Mouse (Mus musculus) ovary, adult 2 months (tissue): ENCODE results near the gene Ctla2b. TPM values are rescaled to one million over a fixed set of nuclear protein-coding genes. Genes with fewer than 3 reads are reported as not detected.

Experiments used
- polyA plus RNA-seq: library from polyadenylated mRNA; depleted of rRNA; stranded (reverse); fragments of >200 nt; gene quantifications from 2 replicates; pipeline ENCODE4 v1.2.3, GENCODE M21; 2012; rRNA removed

Gene Ctla2b
- polyA plus RNA-seq = 0.76 and 1.4 TPM in 2 replicates

DNA sequence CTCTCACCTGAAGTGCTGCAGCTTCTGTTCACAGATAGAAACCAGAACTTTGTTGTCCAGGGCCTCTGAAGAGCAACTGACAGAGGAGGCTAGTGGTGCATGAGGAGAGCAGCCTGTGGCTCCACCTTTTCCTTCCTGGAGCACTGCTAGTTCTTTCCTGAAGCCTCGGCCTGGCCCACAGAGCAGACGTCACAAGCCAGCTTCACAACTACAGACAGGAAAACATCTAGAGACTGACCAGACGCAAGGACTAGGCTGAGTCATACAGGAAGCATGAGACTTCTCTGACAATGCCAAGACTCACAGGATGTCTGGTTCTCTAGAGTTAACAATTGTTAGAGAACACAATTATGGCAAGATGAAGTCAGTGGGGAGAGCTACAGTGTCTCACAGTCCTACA is at the start of gene Ctla2b:
Gene Ctla2b (minus strand): TSS at position 120 of the 400 bp plus-strand sequence.

DNA sequence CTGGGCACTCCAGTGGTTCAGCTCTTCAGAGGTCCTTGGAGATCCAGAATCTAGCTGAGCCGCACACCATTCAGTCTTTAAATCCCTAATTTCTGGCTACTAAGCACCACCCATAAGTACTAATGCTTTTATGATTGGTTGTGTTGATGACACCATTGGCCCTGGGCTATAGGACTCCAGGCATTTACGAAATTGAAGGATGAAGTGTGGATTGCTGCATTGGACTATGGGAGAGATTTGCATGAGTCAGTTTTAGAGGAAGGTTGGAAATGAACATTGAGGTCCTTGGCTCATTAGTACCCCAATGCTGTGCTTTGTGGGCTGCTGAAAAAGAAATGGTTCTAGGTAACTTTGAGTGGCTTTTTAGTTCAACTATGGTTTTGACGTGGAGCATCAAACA is 44.6 kb upstream of the Ctla2b start, which contains the start of gene Tpbpa:
Gene Tpbpa (minus strand): TSS at position 101 of the 400 bp plus-strand sequence.

DNA sequence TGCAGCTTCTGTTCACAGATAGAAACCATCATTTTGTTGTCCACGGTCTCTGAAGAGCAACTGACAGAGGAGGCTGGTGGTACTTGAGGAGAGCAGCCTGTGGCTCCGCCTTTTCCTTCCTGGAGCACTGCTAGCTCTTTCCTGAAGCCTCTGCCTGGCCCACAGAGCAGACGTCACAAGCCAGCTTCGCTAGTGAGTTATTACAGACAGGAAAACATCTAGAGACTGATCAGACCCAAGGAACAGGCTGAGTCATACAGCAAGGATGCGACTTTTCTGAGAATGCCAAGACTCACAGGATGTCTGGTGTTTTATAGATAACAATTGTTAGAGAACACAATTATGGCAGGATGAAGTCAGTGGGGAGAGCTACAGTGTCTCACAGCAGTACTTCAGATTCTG is 39.3 kb upstream of the Ctla2b start, which contains the start of the genes Gm49391 and Ctla2a:
Gene Gm49391 (minus strand): TSS at position 72 of the 402 bp plus-strand sequence.
Gene Ctla2a (minus strand): TSS at position 126 of the 402 bp plus-strand sequence.

DNA sequence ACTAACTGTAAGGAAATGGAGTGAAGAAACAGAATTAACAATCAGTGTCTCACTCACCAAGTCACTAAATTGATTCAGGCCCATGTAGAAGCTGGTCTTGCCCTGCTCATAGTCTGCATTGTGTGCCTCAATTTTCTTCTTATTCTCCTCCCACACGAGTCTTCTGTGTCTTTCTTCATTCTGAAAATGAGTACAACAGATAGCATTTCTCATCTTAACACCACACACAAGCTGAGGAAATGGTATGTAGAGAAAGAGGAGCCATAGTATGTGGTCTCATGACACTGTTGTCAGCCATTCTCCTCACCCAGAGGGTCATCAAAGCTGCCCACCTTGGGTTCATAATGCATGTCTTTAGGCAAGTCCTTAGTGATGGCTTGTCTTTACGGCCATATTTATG is 38.2 kb upstream of the Ctla2b start, which contains the start of gene Gm49393:
Gene Gm49393 (minus strand): TSS at position 101 of the 400 bp plus-strand sequence.

DNA sequence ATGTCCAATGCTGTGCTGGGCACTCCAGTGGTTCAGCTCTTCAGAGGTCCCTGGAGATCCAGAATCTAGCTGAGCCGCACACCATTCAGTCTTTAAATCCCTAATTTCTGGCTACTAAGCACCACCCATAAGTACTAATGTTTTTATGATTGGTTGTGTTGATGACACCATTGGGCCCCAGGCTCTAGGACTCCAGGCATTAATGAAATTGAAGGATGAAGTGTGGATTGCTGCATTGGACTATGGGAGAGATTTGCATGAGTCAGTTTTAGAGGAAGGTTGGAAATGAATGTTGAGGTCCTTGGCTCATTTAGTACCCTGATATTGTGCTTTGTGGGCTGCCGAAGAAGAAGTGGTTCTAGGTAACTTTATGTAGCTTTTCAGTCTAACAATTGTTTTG is 7.5 kb upstream of the Ctla2b start, which contains the start of gene Tpbpb:
Gene Tpbpb (minus strand): TSS at position 101 of the 400 bp plus-strand sequence.

DNA sequence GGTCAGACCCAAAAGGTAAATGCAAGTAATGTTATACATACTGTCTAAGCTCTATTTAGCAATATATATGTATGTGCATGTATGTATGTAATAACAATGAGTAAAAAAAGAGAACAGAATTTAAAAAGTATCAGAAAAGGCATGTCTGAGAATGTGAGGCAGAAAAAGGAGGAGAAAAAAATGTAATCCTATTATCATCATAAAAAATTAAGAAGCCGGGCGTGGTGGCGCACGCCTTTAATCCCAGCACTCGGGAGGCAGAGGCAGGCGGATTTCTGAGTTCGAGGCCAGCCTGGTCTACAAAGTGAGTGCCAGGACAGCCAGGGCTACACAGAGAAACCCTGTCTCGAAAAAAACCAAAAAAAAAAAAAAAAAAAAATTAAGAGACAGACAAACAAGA is 453 bp downstream of the Ctla2b start, which contains the start of gene Gm49392:
Gene Gm49392 (minus strand): TSS at position 101 of the 400 bp plus-strand sequence.

DNA sequence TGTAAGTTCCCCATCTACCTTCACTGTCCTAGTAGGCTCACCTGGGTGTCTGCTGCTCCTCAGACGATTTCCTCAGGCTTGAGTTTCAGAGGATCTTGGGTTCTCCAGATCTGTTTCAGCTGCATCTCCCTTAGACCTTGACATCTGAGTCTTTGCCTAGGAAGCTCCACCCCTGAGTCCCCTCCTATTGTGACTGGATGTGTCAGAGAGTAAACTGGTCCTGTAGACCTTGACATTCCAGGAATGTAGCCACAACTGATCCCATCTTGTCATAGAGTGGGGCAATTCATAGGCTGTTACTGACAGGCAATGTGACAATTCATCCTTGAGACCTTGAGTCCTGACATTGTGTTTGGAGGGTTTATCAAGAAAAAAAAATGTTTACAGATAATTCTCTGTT is 33.0 kb downstream of the Ctla2b start, which contains the start of gene 4930486L24Rik:
Gene 4930486L24Rik (minus strand): TSS at position 195 of the 400 bp plus-strand sequence.

Other genes starting within 250 kb of the Ctla2b start
- gene BC051665, start 111.1 kb downstream of the Ctla2b start, polyA plus RNA-seq = not detected in 2 replicates
- gene Ctsll3, start 94.6 kb downstream of the Ctla2b start, polyA plus RNA-seq = not detected in 2 replicates
- 0.12 TPM in 1 of 2 replicates, not detected in the other for gene 4930486L24Rik, start 33.0 kb downstream of the Ctla2b start, polyA plus RNA-seq
- 0.14 TPM in 1 of 2 replicates, not detected in the other for gene Gm49392, start 553 bp downstream of the Ctla2b start, polyA plus RNA-seq
- not detected in 2 replicates for gene Tpbpb, start 7.4 kb upstream of the Ctla2b start, polyA plus RNA-seq
- not detected in 2 replicates for gene Gm49393, start 38.1 kb upstream of the Ctla2b start, polyA plus RNA-seq
- 0.75 TPM in 1 of 2 replicates, not detected in the other for gene Gm49391, start 39.1 kb upstream of the Ctla2b start, polyA plus RNA-seq
- 9.6 and 12.4 TPM in 2 replicates for gene Ctla2a, start 39.2 kb upstream of the Ctla2b start, polyA plus RNA-seq
- not detected in 2 replicates for gene Tpbpa, start 44.5 kb upstream of the Ctla2b start, polyA plus RNA-seq
- gene Ctsj, start 108.5 kb upstream of the Ctla2b start, polyA plus RNA-seq = not detected in 2 replicates
- not detected in 2 replicates for gene Ctsq, start 143.2 kb upstream of the Ctla2b start, polyA plus RNA-seq